Mouse (Mus musculus) neural tube, embryonic 13.5 days (tissue): ENCODE measurements around the gene E030018B13Rik. TPM values are rescaled to one million over a fixed set of nuclear protein-coding genes. Genes with fewer than 3 reads are reported as not detected.
A peak's percentile ranks its signal among the peaks of the same experiment; 100 is the strongest.

Experiments used
- ATAC-seq: fragments of 200-750 bp; cut with Nextera tagmentation; 2 replicates; pipeline ENCODE4 v1.8.0; 2017; ENCODE audit warnings: low read depth, mild to moderate bottlenecking, moderate TSS enrichment, moderate library complexity
- H3K27ac ChIP-seq: fragments of 300-500 bp; sonication (generic); replicated peaks from 2 replicates; pipeline ENCODE4 v1.5.1; 2015; ENCODE audit warnings: moderate library complexity, mild to moderate bottlenecking, inconsistent platforms
- H3K27me3 ChIP-seq: fragments of 300-500 bp; sonication (generic); 2 replicates; pipeline ENCODE4 v1.6.1; 2015; ENCODE audit warnings: mild to moderate bottlenecking, inconsistent platforms
- H3K36me3 ChIP-seq: fragments of 300-500 bp; sonication (generic); 2 replicates; pipeline ENCODE4 v1.6.1; 2015; ENCODE audit warnings: mild to moderate bottlenecking, inconsistent platforms
- H3K4me1 ChIP-seq: fragments of 300-500 bp; sonication (generic); replicated peaks from 2 replicates; pipeline ENCODE4 v1.6.1; 2015; ENCODE audit warnings: inconsistent platforms
- H3K4me2 ChIP-seq: fragments of 300-500 bp; sonication (generic); 2 replicates; pipeline ENCODE4 v1.6.1; 2015; ENCODE audit warnings: inconsistent platforms, mild to moderate bottlenecking, moderate library complexity
- H3K4me3 ChIP-seq: fragments of 300-500 bp; sonication (generic); 2 replicates; pipeline ENCODE4 v1.5.1; 2015; ENCODE audit warnings: mild to moderate bottlenecking, inconsistent platforms
- H3K9ac ChIP-seq: fragments of 300-500 bp; sonication (generic); 2 replicates; pipeline ENCODE4 v1.6.1; 2015; ENCODE audit warnings: moderate library complexity, mild to moderate bottlenecking, inconsistent platforms
- H3K9me3 ChIP-seq: fragments of 300-500 bp; sonication (generic); 2 replicates; pipeline ENCODE4 v1.6.1; 2016; ENCODE audit warnings: inconsistent platforms
- WGBS: fragments of 180-500 bp; shearing (Covaris S2); methylation state at CpG from one replicate; pipeline ENCODE4 v1.1.7; 2015; 5-methylcytosine and 5-hydroxymethylcytosine counted together
- polyA plus RNA-seq: library from polyadenylated mRNA; unstranded; fragments of >200 nt; fragmentation: Nextera tagmentation; extraction: Ambion mirVana; gene quantifications from 2 replicates; pipeline ENCODE4 v1.2.1, GENCODE M21; 2015

The E030018B13Rik gene
- polyA plus RNA-seq, 1 experiment from 2014 or later: 0.20 TPM

DNA sequence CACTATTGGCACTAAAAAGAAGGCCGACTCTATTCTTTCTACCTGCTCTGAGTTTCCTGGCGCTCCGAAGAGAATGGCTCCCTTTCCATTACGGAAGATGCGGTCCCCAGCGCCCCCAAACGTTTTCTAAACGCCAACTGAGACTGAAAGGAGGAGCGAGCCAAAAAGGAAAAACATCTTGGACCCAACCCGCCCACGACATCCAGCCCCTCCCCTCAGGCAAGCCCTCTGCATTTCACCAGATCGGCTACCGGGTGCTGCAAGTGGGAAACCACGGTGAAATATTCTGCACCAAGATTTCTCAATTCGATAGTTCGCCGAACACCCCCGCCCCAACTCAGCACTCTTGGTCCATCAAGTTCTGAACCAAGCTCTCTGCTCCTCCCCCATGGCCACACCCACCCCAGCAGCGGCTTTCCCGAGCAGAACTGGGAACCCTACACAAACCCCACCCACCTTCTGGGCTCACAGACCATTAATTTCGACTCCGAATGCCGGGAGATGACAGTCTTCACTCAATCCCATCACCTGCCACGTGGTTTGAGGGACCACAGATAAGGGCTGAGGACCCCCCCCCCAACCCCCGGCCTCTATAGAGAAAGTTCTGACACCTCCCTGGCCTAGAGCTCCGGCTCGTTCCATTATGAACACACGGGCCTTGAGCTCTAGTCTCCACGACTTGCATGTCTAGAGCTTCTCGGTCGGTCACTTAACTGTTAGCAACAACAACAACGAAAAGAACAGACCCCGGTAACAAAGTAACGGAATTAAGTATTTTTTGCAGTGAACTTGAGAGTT, 19.7 kb downstream of the E030018B13Rik start:
- H3K4me3 ChIP-seq: peak overlapping the region; percentile 98
- peak overlapping the region; percentile 98 for H3K27ac ChIP-seq
- peaks cover 40% of the 10 kb centered on the region for H3K4me1 ChIP-seq
- H3K4me2 ChIP-seq: peak overlapping the region; percentile 83
- under 1% methylated on average over 34 of the region's 34 CpGs for WGBS
- no peak for ATAC-seq
- H3K27me3 ChIP-seq: no peaks in the 10 kb centered on the region
- no peaks in the 10 kb centered on the region for H3K9me3 ChIP-seq
- no peaks in the 10 kb centered on the region for H3K36me3 ChIP-seq
- H3K9ac ChIP-seq: peak overlapping the region; percentile 98

- Histone ChIP-seq H3K27ac (peak overlapping the region; percentile 98), H3K9me3 (no peaks in the 10 kb centered on the region), H3K4me1 (peaks cover 40% of the 10 kb centered on the region), H3K36me3 (no peaks in the 10 kb centered on the region), H3K4me3 (peak overlapping the region; percentile 98), H3K9ac (peak overlapping the region; percentile 98), H3K4me2 (peak overlapping the region; percentile 83), H3K27me3 (no peaks in the 10 kb centered on the region)
- no peak for ATAC-seq
- WGBS: under 1% methylated on average over 11 of the region's 11 CpGs
Observed at GRCm38 (mm10) chr7:63936986-63937235, 20.3 kb downstream of the E030018B13Rik start.

GRCm38 (mm10) chr7:63937236-63938065, 20.8 kb downstream of the E030018B13Rik start:
- Histone ChIP-seq H3K27me3 (no peaks in the 10 kb centered on the region), H3K9ac (peak overlapping the region; percentile 98), H3K36me3 (no peaks in the 10 kb centered on the region), H3K9me3 (no peaks in the 10 kb centered on the region), H3K4me1 (peaks cover 40% of the 10 kb centered on the region), H3K4me3 (peak overlapping the region; percentile 98), H3K4me2 (peak overlapping the region; percentile 83), H3K27ac (peak overlapping the region; percentile 98)
- WGBS: under 1% methylated on average over 81 of the region's 88 CpGs
- peak; percentile 13 for ATAC-seq

GRCm38 (mm10) chr7:63938066-63938913, 21.6 kb downstream of the E030018B13Rik start:
- Histone ChIP-seq H3K4me1 (peaks cover 38% of the 10 kb centered on the region), H3K4me3 (peak overlapping the region; percentile 98), H3K36me3 (no peaks in the 10 kb centered on the region), H3K9ac (peak overlapping the region; percentile 98), H3K4me2 (peak overlapping the region; percentile 83), H3K27me3 (no peaks in the 10 kb centered on the region), H3K9me3 (no peaks in the 10 kb centered on the region), H3K27ac (peak overlapping the region; percentile 98)
- ATAC-seq: peak; percentile 68
- under 1% methylated on average over 106 of the region's 121 CpGs for WGBS

DNA sequence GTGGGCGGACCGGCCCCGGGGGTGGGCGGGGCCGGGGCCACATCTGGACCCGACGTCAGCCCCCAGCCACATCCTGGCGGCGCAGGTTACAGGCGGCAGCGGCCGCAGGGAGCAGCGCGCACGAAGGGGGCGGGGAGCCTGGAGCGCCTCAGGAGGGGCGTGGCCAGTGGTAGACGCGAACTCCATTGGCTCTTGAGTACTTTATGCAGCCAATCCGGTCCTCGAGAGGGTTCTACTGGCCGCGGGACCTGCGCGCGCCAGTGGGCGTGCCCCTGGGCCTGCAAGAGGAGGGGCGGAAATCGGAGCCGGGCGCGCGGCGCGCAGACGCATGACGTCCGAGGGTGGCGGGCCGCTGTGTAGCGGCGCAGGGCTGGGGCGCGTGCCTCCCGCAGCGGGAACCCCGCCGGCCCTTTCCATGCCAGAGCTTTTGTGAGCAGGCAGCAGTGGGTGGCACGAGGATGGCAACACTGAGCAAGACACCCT, 22.3 kb downstream of the E030018B13Rik start, which contains the start of gene Klf13:
TSS of gene Klf13 (minus strand) at position 2 of the 483 bp plus-strand sequence.
- peak within 1 kb of the TSS; percentile 83 for H3K4me2 ChIP-seq
- H3K4me1 ChIP-seq: peaks cover 33% of the 10 kb centered on the region
- no peaks in the 10 kb centered on the region for H3K9me3 ChIP-seq
- peak within 1 kb of the TSS; percentile 98 for H3K4me3 ChIP-seq
- peak; percentile 94 for ATAC-seq
- H3K27ac ChIP-seq: peak within 1 kb of the TSS; percentile 98
- no peaks in the 10 kb centered on the region for H3K36me3 ChIP-seq
- no peaks in the 10 kb centered on the region for H3K27me3 ChIP-seq
- peak within 1 kb of the TSS; percentile 98 for H3K9ac ChIP-seq
- under 1% methylated on average over 48 of the region's 50 CpGs for WGBS

GRCm38 (mm10) chr7:63939397-63939951, 22.8 kb downstream of the E030018B13Rik start:
- under 1% methylated on average over 39 of the region's 39 CpGs for WGBS
- Histone ChIP-seq H3K27me3 (no peaks in the 10 kb centered on the region), H3K36me3 (no peaks in the 10 kb centered on the region), H3K4me3 (peak overlapping the region; percentile 98), H3K9ac (peak overlapping the region; percentile 78), H3K27ac (peak overlapping the region; percentile 98), H3K9me3 (no peaks in the 10 kb centered on the region), H3K4me1 (peaks cover 31% of the 10 kb centered on the region), H3K4me2 (peak overlapping the region; percentile 83)
- ATAC-seq: peak; percentile 55

GRCm38 (mm10) chr7:63940321-63940720, 23.7 kb downstream of the E030018B13Rik start:
- ATAC-seq: no peak
- H3K36me3 ChIP-seq: no peaks in the 10 kb centered on the region
- H3K27ac ChIP-seq: peak overlapping the region; percentile 98
- 94% methylated on average over 5 of the region's 5 CpGs for WGBS
- H3K27me3 ChIP-seq: no peaks in the 10 kb centered on the region
- H3K4me1 ChIP-seq: peaks cover 22% of the 10 kb centered on the region
- H3K9ac ChIP-seq: no peak overlapping the region
- no peaks in the 10 kb centered on the region for H3K9me3 ChIP-seq
- no peak overlapping the region for H3K4me3 ChIP-seq
- H3K4me2 ChIP-seq: no peak overlapping the region

DNA sequence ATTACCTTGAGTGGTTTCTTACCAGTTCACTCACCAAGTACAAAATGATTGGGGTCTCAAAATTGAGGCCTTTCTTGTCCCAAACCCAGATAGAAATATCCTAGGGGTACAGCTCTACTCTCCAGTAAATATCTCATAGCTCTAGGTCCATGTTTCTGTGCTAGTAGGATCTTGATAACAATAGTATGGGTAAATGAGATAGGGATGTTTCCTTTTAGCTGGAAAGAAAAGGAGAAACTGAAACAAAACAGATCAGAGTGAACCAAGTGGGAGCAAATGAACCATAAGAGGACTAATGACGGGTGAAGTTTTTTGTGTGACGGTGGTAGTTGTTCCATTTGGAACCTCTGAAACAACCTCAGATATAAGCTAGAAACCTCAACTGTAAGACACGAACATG, 24.4 kb downstream of the E030018B13Rik start:
- WGBS: 91% methylated on average over 3 of the region's 3 CpGs

GRCm38 (mm10) chr7:63941501-63941900, 24.8 kb downstream of the E030018B13Rik start:
- no peak for ATAC-seq
- Histone ChIP-seq H3K9me3 (no peaks in the 10 kb centered on the region), H3K4me1 (peaks cover 11% of the 10 kb centered on the region), H3K9ac (no peak overlapping the region), H3K4me2 (no peak overlapping the region), H3K27me3 (no peaks in the 10 kb centered on the region), H3K4me3 (no peak overlapping the region), H3K27ac (no peak overlapping the region), H3K36me3 (no peaks in the 10 kb centered on the region)
- whole genome bisulfite sequencing: 94% methylated on average over 4 of the region's 4 CpGs

More for the DNA sequence above, 24.4 kb downstream of the E030018B13Rik start:
- Histone ChIP-seq H3K27ac (no peak overlapping the region), H3K36me3 (no peaks in the 10 kb centered on the region), H3K27me3 (no peaks in the 10 kb centered on the region), H3K4me1 (peaks cover 15% of the 10 kb centered on the region), H3K9ac (no peak overlapping the region), H3K4me3 (no peak overlapping the region), H3K9me3 (no peaks in the 10 kb centered on the region), H3K4me2 (no peak overlapping the region)
- no peak for ATAC-seq

DNA sequence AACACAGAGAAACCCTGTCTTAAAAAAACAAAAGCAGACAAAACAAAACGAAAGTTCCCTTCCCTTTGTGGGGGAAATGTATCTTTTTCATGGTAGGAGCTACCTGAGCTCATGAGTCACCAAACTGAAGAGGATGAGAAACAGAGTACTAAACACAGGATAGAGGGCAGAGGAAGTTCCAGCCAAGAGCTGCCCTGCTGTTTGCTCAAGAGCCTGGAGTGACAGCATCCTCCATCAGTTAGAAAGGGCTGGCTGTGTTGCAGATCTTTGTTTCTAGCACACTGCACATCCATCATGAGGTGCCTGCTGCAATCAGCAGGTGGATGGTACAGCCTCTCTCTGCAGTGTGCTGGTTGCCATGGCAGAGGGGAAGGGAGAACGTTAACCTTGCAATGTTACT, 27.3 kb downstream of the E030018B13Rik start:
- Histone ChIP-seq H3K4me3 (no peak overlapping the region), H3K36me3 (no peaks in the 10 kb centered on the region), H3K4me1 (peaks cover 11% of the 10 kb centered on the region), H3K27me3 (no peaks in the 10 kb centered on the region), H3K9ac (no peak overlapping the region), H3K9me3 (no peaks in the 10 kb centered on the region), H3K27ac (no peak overlapping the region), H3K4me2 (no peak overlapping the region)
- no peak for ATAC-seq
- 51% methylated on average over 2 of the region's 2 CpGs for WGBS
